Mouse (Mus musculus): Measurements from ENCODE around the gene Ece1.
"Not testable (repeated sequence)": the region's sequence is repeated elsewhere in the genome, so short reads cannot be mapped to it uniquely, and the experiment has no call there.

Gene Ece1

DNA sequence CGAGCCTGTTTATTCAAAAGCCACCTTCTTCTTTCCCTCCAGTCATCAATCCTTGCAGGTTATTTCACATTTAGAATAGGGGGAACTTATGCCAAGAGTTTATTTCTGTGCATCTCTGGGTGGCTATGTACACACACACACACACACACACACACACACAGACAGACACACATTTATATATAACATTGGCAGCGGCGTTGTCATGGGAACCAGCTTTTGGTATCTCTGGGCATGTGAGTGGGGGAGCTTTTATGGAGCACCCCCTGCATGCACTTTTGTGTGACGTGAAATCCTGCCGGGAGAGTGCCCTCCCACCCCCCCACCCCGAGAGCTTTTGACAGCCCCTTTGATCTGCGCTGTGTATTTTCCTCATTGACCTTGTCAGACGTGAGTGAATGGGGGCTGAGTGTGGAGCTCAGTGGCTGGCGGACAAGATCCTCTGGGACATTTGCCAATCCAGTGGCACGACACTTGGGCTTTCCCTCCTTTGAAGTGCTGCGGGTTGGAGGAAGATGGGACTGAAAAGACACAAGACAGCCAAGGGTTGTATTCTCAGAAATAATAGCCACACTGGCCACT is 117.1 kb downstream of the Ece1 start:
- not testable (repeated sequence) for DNase-seq (ENCODE audit: low spot score in 2 of 2)

DNA sequence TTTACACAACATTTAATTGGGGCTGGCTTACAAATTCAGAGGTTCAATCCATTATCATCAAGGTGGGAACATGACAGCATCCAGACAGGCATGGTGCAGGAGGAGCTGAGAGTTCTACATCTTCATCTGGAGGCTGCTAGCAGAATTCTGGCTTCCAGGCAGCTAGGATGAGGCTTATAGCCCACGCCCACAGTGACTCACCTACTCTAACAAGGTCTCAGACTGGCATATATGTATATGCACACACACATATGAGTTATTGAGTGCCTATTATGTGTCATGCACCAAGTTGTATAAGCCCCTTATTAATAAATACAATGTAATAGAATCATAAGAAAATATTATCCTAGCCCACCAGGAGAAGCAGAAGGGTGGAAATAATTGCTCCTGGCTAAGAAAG is 120.8 kb downstream of the Ece1 start:
- DNase-seq (ENCODE audit: low spot score in 2 of 2): no peak

DNA sequence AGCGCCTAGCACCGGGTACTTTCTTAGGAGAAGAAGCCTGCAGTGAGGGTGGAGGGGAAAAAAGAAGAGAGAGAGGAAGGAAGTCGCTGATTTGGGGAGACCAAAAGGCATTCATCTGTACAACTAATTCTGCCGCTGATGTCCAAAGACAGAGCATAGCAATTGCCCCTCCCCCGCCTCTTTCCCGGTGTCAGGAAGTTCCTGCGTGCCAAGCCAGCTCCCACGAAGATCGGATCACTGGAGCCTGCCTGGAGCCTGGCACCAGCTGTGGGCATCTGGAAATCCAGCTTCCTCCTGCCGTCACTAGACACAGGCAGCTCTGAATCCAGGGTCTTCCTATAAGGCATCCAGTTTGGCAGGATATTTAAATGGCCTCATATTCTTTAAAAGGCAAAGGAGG is 122.2 kb downstream of the Ece1 start:
- DNase-seq (ENCODE audit: low spot score in 2 of 2): no peak

DNA sequence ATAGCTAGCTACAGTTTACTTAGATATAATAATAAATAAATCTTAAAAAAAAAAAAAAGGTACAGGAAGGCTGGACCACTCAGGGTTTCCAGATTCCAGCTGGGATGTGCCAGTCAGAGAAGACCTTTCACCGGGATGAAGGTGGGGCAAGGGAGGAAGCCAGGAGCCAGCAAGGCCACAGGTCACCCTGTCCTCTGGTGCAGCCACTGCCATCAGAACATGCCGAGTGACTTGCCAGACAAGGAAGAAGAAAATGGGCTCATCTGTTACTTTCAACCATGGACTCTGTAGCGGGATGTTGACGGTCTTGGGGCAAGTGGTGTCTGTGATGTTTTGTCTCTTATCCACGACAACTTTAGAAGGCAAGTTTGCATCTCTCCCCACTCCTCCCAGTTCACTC is 122.7 kb downstream of the Ece1 start:
- DNase-seq (ENCODE audit: low spot score in 2 of 2): no peak

DNA sequence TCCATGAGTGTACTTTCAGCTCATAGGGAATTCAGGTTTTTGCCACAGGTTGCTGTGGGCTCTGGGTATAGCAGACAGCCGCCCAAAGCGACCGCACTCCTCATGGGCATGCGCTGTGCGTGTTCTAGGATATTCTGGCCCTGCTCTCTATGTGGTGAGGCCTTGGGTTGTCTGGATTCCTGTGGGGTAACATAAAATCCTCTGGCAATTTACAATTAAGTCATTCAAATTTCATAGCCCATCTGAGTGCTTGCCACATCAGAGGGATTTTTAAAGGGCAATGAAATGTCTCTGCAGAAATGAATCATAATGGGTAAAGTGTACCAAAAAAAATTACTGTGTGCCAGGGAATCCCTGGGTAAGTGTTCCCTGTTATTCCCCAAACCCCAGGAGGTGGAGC is 127.4 kb downstream of the Ece1 start:
- no peak for DNase-seq (ENCODE audit: low spot score in 2 of 2)

DNA sequence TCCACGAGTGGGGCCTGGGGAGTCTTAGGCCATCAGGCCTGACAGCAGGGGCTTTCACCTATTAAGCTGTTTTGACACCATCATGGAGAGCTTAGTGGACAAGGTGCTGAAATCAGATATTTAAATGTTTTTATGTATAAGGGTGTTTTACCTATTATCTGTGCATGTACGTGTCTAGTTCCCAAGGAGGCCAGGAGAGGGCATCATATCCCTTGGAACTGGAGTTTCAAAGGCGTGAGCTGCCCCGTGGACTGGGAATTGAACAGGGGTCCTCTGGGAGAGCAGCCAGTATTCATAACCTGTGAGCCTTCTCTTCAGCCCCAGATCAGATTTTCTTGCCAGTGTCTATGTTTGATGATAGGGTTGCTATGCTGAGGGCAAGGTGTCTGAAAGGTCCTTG is 128.4 kb downstream of the Ece1 start:
- no peak for DNase-seq (ENCODE audit: low spot score in 2 of 2)

DNA sequence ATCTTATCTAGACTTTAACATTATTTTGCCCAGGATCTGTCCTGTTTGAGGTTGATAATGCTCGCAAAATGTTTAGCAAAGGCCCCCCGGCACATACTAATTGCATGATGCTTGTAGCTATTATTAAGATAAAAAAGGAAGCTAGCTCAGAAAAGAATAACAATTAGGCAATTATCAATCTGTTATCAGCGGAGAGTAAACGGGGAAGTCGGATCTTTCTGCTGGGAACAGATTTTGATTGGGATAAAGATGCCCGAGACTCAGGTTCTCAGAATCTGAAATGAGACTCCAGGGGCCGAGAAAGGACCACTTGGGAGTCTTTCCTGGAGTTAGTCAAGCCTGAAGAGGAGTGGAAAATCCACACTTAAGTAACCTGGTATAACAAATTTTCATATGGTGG is 129.2 kb downstream of the Ece1 start:
- DNase-seq (ENCODE audit: low spot score in 2 of 2): no peak

DNA sequence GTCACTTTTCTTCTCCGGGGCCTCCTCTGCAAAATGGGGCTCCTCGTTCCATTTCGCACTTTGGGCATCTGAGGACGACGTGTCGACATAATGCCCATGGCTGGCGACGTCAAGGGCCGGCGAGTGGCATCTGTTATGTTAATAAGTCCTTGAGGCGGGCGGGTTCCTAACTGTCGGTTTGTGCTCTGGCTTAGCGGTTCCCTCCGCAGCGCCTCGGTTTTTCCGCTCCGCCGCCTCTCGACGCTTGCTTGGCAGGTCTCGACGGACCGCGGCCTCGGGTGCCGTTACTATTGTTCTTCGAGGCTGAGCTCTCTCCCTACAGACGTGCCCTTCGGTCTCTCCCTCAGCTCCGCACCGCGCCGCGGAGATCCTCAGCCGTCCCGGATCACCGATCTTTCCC is 130.9 kb downstream of the Ece1 start, which contains the start of gene Eif4g3:
Gene Eif4g3, plus strand, starts transcription at position 133 of the 400 bp plus-strand sequence.
- no peak for DNase-seq (ENCODE audit: low spot score in 2 of 2)

DNA sequence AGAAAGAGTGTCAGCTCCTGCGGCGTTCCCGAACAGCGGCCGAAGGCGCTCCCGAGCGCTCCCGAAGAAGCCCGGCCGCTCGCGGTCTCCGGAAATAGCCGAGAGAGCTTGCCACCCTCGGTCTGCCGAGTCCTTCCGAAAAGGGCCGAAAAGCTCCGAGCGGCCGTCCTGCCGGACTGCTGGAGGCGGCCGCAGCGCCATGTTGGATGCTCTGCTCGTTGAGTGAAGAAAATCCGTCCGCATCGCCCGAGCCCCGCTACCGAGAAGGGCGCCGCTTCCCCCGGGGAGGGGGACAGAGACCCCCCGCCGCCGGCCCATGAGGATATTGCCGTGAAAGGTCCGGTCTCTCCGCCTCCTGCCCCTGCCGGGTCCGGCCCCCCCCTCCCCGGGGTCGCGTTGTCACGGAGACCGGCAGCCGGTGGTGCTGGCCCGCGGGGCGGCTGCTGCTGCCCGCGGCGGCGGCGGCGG is 131.3 kb downstream of the Ece1 start:
- peak; percentile 97 to 99 for DNase-seq (ENCODE audit: low spot score in 2 of 2)

DNA sequence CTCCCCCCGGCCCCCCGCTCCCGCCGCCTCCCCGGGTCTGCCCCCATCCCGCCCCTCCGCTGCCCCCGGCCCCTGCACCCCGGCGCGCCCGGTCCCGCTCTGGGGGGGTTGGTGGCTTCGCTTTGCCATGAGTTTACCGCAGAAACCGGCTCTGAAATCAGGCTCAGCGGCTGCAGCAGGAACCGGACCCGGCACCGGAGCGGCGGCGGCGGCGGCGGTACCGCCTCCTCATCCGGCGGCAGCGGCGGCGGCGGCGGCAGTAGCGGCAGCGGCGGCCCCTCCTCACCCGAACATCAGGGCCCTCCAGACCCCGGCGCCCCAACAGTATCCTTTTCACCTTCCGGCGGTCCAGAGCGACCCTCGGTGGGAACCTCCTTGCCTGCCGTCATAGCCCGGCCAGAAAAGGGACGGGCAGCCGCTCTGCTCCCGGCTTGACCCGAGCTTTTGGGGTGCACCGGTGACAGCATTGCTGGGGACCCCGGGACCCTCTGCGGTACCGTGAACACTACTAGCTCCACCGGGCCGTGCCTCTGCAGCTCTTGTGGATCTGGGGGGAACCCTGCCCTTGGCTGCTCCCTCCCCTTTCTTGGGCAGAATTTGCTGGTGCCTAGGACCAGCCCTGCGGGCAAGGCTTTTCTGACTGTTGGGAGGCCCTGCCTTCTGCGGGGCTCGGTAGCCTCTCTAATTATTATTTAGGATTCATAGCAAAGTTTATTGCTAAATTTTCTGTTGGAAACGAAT is 132.0 kb downstream of the Ece1 start:
- peak; percentile 32 to 44 for DNase-seq (ENCODE audit: low spot score in 2 of 2)

DNA sequence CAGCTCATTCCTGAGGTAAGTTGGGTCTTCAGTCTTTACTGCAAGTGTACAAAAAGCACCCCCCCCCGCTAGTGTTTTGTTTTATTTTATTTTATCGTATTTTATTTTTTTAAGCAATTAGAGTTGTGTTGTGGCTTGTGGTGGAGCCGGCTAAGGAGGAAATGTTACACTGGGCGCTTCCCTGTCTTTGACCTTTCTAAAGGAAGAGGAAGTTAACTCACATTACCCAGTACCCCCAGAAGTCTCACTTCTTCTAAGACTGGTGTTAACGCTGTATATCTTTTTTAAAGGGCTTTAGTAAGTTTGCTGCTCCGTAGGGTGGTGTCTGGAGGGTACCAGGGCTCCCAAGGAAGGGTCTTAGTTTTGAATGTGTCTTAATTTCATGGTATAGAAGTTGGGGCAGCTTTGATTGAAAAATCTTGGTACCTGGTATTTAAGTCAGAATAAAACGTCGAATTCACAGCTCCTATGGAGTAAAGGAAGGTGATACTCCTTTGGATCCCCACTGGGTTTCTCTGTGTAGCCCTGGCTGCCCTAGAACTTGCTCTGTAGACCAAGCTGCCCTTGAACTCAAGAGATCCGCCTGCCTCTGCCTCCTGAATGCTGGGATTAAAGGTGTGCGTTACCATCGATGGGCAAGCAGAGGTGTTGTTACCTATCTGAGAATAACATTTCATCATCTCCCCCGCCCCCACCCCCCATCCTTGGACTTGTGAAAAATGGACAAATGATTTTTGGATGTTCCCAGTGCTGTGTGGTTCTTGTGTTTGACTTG is 132.7 kb downstream of the Ece1 start:
- peak in 1 of 2 experiments; percentile 38 for DNase-seq (ENCODE audit: low spot score in 2 of 2)

DNA sequence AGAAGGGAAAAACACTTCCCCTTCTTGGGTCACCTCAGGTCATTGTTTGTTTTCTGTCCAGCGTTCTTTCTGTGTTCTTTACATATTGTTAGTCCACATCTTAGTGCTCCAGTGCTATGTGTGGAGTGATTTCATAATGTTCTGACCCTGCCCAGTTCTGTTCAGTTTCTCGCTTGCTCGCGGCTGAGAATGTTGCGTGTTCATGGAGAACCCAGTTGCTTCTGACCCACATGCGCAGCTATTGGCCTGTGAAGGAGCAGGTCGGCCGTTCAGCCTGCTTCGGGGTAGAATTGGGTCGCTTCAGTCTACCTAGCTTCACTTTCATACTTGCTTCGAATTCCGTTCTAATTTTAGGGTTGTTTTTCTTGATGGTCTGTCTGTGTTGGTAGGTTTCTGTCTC is 133.4 kb downstream of the Ece1 start:
- no peak for DNase-seq (ENCODE audit: low spot score in 2 of 2)

DNA sequence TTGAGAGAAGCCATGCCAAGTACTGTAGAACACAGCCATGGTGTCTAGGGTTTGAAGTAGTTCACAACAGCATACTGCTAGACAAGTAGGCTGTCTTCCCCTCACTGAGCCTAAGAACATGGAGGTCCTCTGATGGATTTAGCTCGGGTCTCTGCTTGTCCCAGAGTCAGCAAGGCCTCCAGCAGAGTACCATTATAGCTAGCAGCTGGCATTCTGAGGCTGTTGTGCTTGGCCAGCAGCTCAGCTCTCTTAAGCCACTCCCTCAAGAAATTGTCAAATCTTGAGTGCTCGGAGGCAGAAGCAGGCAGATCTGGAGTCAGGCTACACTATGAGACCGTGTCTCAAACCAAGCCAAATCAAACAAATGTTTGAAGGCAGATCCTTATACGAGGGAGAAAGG is 136.2 kb downstream of the Ece1 start:
- no peak for DNase-seq (ENCODE audit: low spot score in 2 of 2)

DNA sequence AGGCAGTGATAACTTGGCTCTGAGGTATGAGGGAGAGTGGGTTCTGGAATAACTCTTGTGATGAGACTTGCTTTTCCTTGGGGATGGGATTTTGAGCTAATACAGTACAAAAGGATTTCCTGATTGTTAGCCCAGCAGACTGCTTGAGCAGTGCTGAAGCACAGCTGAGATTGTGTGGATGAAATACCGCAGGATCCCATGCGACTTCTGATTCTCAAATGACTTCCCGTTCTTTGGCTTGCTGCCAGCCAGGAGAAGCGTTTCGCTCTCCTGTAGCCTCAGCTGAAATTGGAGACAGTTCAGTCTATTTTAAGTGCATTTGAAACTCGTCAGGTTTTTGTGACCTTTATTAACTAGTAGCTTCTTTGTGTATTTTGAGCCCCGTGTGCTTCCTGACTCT is 138.6 kb downstream of the Ece1 start:
- DNase-seq (ENCODE audit: low spot score in 2 of 2): peak; percentile 25 to 44

DNA sequence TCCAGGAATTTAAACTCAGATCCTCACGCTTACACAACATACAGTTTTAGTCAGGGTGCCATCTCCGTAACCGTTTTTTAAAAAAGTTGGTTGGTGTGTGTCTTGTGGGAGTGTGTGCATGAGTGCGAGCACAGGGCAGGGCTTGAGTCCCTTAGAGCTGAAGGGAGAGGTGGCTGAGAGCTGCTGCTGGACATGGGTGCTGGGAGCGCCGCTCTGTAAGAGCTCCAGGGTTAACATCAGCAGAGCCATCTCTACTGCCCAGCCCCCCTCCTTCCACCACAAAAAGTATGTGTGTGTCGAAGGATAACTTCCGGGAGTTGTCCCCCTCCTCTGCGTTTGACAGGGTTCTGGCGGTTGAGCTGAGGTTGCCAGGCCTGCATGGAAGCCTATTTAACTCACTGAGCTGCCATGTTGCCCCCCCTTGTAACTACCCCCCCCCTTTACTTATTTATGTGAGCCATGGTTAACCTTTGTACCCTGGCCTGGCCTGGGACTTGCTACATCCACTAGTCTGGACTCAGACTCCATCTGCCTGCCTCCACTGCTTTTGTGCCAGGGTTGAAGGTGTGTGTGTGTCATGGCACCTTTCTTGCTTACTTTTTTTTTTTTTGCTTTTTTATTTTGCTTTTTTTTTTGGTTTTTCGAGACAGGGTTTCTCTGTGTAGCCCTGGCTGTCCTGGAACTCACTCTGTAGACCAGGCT is 142.0 kb downstream of the Ece1 start:
- no peak for DNase-seq (ENCODE audit: low spot score in 2 of 2)

DNA sequence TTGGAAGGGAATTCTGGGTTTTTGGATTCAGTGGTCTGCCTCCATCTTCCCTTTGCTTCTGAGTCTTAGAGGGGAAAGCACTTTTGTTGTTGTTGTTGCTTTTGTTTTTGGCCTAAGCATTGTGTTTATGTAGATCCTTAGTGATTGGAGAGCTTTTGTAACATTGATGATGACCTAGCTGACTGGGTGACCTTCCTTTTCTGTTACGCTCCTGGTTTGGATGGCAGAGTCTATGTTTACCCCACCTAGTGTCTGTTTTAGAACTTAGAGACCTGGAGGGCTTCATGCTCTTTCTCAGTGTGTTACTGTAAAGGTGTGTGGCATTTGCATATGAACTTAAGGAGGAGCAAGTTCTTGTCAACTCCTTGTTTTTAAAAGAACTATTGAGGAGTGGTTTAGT is 143.7 kb downstream of the Ece1 start:
- no peak for DNase-seq (ENCODE audit: low spot score in 2 of 2)

DNA sequence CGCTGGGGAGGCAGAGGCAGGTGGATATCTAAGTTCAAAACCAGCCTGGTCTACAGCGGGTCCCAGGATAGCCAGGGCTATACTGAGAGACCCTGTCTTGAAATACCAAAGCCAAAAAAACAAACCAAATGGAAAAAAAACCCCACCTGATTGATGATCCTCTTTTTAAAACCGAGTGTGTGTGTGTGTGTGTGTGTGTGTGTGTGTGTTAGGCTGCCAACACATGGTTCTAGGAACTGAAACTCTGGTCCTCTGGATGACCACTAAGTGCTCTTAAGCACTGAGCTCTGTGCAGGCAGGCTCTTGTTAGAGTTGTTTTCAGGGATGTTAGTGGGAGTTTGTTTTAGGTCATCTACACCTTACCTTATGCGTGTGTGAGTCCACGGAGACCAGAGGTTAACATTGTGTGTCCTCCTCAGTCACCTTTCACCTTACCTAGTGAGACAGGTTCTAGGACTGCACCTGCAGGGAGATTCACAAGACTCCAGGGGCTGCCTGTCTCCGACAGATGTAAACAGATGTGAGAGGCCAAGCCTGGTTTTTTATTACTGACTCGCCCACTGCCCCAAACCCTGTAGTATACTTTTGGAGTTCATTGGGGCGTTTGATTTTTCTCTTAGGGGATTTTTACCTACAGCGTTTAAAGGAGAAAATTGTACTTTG is 145.0 kb downstream of the Ece1 start:
- DNase-seq (ENCODE audit: low spot score in 2 of 2): no peak

DNA sequence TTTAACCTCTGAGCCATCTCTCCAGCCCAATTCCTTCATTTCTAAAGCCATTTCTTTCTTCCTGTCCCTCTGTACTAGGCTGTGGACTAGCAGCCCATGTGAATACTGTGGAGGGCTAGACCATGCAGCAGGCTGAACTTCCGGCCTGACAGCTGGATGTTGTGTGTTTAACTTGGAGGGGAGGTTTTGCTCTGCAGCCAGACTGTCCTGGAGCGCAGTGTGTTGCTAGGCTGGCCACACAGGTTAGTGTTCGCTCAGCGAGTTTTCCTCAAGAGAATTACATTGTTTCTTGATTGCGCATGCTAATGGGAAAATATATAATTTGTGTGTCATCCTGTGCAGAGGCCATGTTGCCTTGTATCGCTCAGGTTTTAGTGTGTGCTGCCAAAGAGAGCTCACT is 146.6 kb downstream of the Ece1 start:
- peak in 1 of 2 experiments; percentile 52 for DNase-seq (ENCODE audit: low spot score in 2 of 2)

DNA sequence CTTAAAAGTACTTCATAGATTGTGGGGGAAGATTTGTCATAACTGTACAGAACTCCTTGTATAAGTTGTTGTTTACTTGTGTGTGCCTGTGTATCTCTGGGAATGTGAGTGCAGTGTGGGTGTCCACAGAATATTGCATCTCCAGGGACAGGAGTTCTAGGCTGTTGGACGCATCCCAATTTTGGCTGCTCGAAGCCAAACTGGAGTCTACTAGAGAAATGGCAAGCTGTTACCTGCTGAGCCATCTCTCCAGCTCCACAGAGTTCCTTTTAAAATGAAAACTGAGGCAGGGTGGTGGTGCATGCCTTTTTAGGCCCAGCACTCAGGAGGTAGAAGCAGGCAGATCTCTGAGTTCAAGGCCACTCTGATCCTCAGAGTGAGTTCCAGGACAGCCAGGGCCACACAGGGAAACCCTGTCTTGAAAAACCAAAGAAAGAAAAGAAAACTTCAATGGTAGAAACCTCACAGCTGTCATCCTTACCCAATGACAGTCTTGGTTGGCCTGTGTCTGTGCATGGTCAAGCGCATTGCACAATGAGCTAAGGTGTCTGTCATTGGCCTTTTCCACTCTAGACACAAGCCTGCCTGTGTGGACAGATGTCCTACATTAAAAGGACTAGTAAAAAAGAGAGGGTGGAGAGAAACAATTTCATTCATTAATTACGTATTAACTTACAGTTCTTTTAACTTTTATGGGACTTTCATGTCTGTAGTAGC is 147.9 kb downstream of the Ece1 start:
- no peak for DNase-seq (ENCODE audit: low spot score in 2 of 2)

DNA sequence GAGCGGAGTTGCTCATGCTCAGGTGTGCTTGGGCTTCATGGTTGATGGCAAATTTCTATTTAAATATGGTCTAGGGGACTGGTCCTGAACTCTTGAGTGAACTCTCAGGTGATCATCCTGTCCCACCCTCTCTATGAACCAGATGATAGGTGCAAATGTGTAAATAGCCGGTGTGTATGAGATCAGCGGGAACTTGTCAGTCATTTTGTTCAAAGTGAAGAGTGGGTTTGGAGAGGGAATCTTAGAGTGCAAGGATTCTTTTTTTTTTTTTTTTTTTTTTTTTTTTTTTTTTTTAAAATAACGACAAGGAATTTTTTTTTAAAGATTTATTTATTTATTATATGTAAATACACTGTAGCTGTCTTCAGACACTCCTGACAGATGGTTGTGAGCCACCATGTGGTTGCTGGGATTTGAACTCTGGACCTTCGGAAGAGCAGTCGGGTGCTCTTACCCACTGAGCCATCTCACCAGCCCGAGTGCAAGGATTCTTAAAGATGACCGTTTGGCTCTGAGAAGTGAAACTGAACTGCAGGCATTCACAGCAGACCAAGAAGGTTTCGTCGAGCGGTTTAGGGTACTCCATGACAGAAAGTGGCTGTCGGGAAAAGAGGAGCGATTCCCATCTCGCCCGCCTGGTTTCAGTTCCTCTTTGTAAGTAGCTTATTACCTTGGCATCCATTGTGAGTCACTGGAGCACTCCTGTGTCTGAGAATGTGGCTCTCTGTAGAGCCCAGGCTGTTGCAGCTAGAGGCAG is 151.9 kb downstream of the Ece1 start:
- peak in 1 of 2 experiments; percentile 42 for DNase-seq (ENCODE audit: low spot score in 2 of 2)
